Comparison of ENCODE assay signal across 19 mouse cellular contexts in genomic region chr8:128065127-128065526, GRCm38 (mm10).
DNase-seq lines count a peak whose midpoint lies in the region; ATAC-seq and TF ChIP-seq lines count a peak whose summit lies in the region.
"Had no signal": no experiment of that assay in that cellular context is flagged by ENCODE, and none has a peak within 500 bp of the region (broad histone marks: within the 10 kb centered on the region; RNA-seq: fewer than 3 reads in every experiment).

No protein-coding gene starts in this region.

- H3K9me3 ChIP-seq in limb, embryonic 14.5 days (ENCODE audit: control insufficient read depth, low read length), result no peaks in the 10 kb centered on the region
- no peaks in the 10 kb centered on the region for H3K9me3 ChIP-seq in limb, embryonic 10.5 days (replicated peaks)
- H3K9me3 ChIP-seq: embryonic facial prominence, embryonic 13.5 days; forebrain, embryonic 12.5 days; heart, embryonic 13.5 days; hindbrain, embryonic 13.5 days had no signal

- H3K4me1 ChIP-seq in limb, embryonic 14.5 days (ENCODE audit: control insufficient read depth, insufficient read depth, low read length), result no peaks in the 10 kb centered on the region
- peaks cover 7% of the 10 kb centered on the region for H3K4me1 ChIP-seq in limb, embryonic 10.5 days
- H3K4me1 ChIP-seq: embryonic facial prominence, embryonic 13.5 days; forebrain, embryonic 12.5 days; hindbrain, embryonic 13.5 days had no signal

- TF ChIP-seq POLR2A in limb, embryonic 14.5 days (IDR thresholded peaks at IDR 0.05; ENCODE audit: borderline replicate concordance, extremely low read depth, insufficient read depth, insufficient read length), result no peak

- H3K27ac ChIP-seq in limb, embryonic 14.5 days (replicated peaks; ENCODE audit: low read depth, low read length), result no peak overlapping the region
- H3K27ac ChIP-seq in limb, embryonic 10.5 days, result no peak overlapping the region
- peak overlapping the region; percentile 84 for H3K27ac ChIP-seq in macrophage
- H3K27ac ChIP-seq: embryonic facial prominence, embryonic 13.5 days; forebrain, embryonic 12.5 days; gastrocnemius, adult 2 months; heart, embryonic 13.5 days; hindbrain, embryonic 13.5 days; hindbrain, postnatal 0 days had no signal

- H3K36me3 ChIP-seq in limb, embryonic 14.5 days (ENCODE audit: control insufficient read depth, insufficient read depth, low read length), result no peaks in the 10 kb centered on the region
- no peaks in the 10 kb centered on the region for H3K36me3 ChIP-seq in limb, embryonic 10.5 days
- H3K36me3 ChIP-seq in macrophage (ENCODE audit: inconsistent target), result no peaks in the 10 kb centered on the region
- H3K36me3 ChIP-seq: embryonic facial prominence, embryonic 13.5 days; forebrain, embryonic 12.5 days; G1E; heart, embryonic 13.5 days; hindbrain, embryonic 13.5 days had no signal

- H3K4me3 ChIP-seq in limb, embryonic 14.5 days (replicated peaks; ENCODE audit: low read length), result no peak overlapping the region
- H3K4me3 ChIP-seq in limb, embryonic 10.5 days, result no peak overlapping the region
- H3K4me3 ChIP-seq in macrophage (ENCODE audit: inconsistent target), result no peak overlapping the region
- H3K4me3 ChIP-seq: embryonic facial prominence, embryonic 13.5 days; forebrain, embryonic 12.5 days; gastrocnemius, adult 2 months; heart, embryonic 13.5 days; hindbrain, embryonic 13.5 days had no signal

- 77% methylated on average over 2 of the region's 2 CpGs for WGBS in limb, embryonic 14.5 days
- WGBS in limb, embryonic 10.5 days, result 85% methylated on average over 2 of the region's 2 CpGs
- WGBS in macrophage (ENCODE audit: missing documents), result 81% methylated on average over 2 of the region's 2 CpGs

- no peak overlapping the region for H3K4me2 ChIP-seq in limb, embryonic 14.5 days (replicated peaks; ENCODE audit: low read depth, low read length, severe bottlenecking)
- H3K4me2 ChIP-seq: embryonic facial prominence, embryonic 13.5 days; forebrain, embryonic 12.5 days; heart, embryonic 13.5 days; hindbrain, embryonic 13.5 days had no signal

- no peak; the same call in 1 of the 2 replicates for ATAC-seq in limb, embryonic 14.5 days (ENCODE audit: low FRiP score, low read depth)
- ATAC-seq: CD4-positive, CD25-positive, alpha-beta regulatory T cell, adult 4 months; hindbrain, postnatal 0 days had no signal

- H3K9ac ChIP-seq in limb, embryonic 14.5 days (ENCODE audit: low read depth, low read length, severe bottlenecking), result no peak overlapping the region
- H3K9ac ChIP-seq: embryonic facial prominence, embryonic 13.5 days; forebrain, embryonic 12.5 days; heart, embryonic 13.5 days; hindbrain, embryonic 13.5 days had no signal

- H3K27me3 ChIP-seq in limb, embryonic 14.5 days (ENCODE audit: control insufficient read depth, insufficient read depth, low read length), result no peaks in the 10 kb centered on the region
- no peaks in the 10 kb centered on the region for H3K27me3 ChIP-seq in limb, embryonic 10.5 days (ENCODE audit: low read depth, poor library complexity, severe bottlenecking)
- H3K27me3 ChIP-seq: embryonic facial prominence, embryonic 13.5 days; forebrain, embryonic 12.5 days; heart, embryonic 13.5 days; hindbrain, embryonic 13.5 days had no signal

- no peaks in the 10 kb centered on the region for H3K79me2 ChIP-seq in macrophage (ENCODE audit: inconsistent target)

- peak; percentile 3 for DNase-seq in limb, embryonic 14.5 days (ENCODE audit: low spot score)
- DNase-seq in limb, embryonic 10.5 days (ENCODE audit: low spot score), result no peak
- DNase-seq in skeletal muscle tissue, adult 2 months (ENCODE audit: low read depth, low spot score), result peak; percentile 51
- no peak for DNase-seq in cerebellum, postnatal 4 days (ENCODE audit: low spot score in 2 of 2)
- no peak for DNase-seq in adrenal gland, adult 2 months
- DNase-seq: adrenal gland, postnatal 10 days; B cell, adult 2 months; cerebellum, adult 11-12 months; cerebellum, adult 9-10 months; cerebellum, postnatal 25 days; gastrocnemius, adult 2 months had no signal

Comparison
In these comparisons a context has a peak if more than half of its experiments do, and no peak if none do; other contexts are left out.
1. DNase-seq: peak in limb, embryonic 14.5 days (single experiment) and skeletal muscle tissue, adult 2 months (single experiment); none in limb, embryonic 10.5 days (single experiment), cerebellum, postnatal 4 days (0 of 2) and adrenal gland, adult 2 months (single experiment).